Mouse (Mus musculus) heart, embryonic 12.5 days (tissue): ENCODE results near the gene Crabp2. TPM values are rescaled to one million over a fixed set of nuclear protein-coding genes. Genes with fewer than 3 reads are reported as not detected.
"Not testable (repeated sequence)": the region's sequence is repeated elsewhere in the genome, so short reads cannot be mapped to it uniquely, and the experiment has no call there.

Source experiments
- ATAC-seq: fragments of 200-750 bp; cut with Nextera tagmentation; 2 replicates; pipeline ENCODE4 v1.8.0; 2017; ENCODE audit warnings: moderate TSS enrichment, moderate library complexity; ENCODE audit not compliant: insufficient number of reproducible peaks, low FRiP score
- H3K27ac ChIP-seq: fragments of 300-500 bp; sonication (generic); 2 replicates; pipeline ENCODE4 v1.5.1; 2016; ENCODE audit warnings: mild to moderate bottlenecking, moderate library complexity; ENCODE audit not compliant: poor library complexity, severe bottlenecking
- H3K27me3 ChIP-seq: fragments of 300-500 bp; sonication (generic); replicated peaks from 2 replicates; pipeline ENCODE4 v1.6.1; 2016; ENCODE audit warnings: mild to moderate bottlenecking, moderate library complexity
- H3K36me3 ChIP-seq: fragments of 300-500 bp; sonication (generic); 2 replicates; pipeline ENCODE4 v1.6.1; 2016; ENCODE audit warnings: mild to moderate bottlenecking, moderate library complexity
- H3K4me1 ChIP-seq: fragments of 300-500 bp; sonication (generic); replicated peaks from 2 replicates; pipeline ENCODE4 v1.6.1; 2016; ENCODE audit warnings: mild to moderate bottlenecking
- H3K4me2 ChIP-seq: fragments of 300-500 bp; sonication (generic); 2 replicates; pipeline ENCODE4 v1.6.1; 2016; ENCODE audit warnings: mild to moderate bottlenecking, moderate library complexity
- H3K4me3 ChIP-seq: fragments of 300-500 bp; sonication (generic); 2 replicates; pipeline ENCODE4 v1.5.1; 2016; ENCODE audit warnings: mild to moderate bottlenecking
- H3K9ac ChIP-seq: fragments of 300-500 bp; sonication (generic); 2 replicates; pipeline ENCODE4 v1.6.1; 2016; ENCODE audit warnings: mild to moderate bottlenecking, moderate library complexity
- H3K9me3 ChIP-seq: fragments of 300-500 bp; sonication (generic); replicated peaks from 2 replicates; pipeline ENCODE4 v1.6.1; 2016; ENCODE audit warnings: mild to moderate bottlenecking, moderate library complexity
- WGBS: fragments of 180-500 bp; shearing (Covaris S2); methylation state at CpG from one replicate; pipeline ENCODE4 v1.1.7; 2016; 5-methylcytosine and 5-hydroxymethylcytosine counted together
- polyA plus RNA-seq: library from polyadenylated mRNA; unstranded; fragments of >200 nt; fragmentation: Nextera tagmentation; extraction: Ambion mirVana; gene quantifications from 2 replicates; pipeline ENCODE4 v1.2.1, GENCODE M21; 2016

Crabp2 gene
- polyA plus RNA-seq: 7.3 and 8.0 TPM in 2 replicates

DNA sequence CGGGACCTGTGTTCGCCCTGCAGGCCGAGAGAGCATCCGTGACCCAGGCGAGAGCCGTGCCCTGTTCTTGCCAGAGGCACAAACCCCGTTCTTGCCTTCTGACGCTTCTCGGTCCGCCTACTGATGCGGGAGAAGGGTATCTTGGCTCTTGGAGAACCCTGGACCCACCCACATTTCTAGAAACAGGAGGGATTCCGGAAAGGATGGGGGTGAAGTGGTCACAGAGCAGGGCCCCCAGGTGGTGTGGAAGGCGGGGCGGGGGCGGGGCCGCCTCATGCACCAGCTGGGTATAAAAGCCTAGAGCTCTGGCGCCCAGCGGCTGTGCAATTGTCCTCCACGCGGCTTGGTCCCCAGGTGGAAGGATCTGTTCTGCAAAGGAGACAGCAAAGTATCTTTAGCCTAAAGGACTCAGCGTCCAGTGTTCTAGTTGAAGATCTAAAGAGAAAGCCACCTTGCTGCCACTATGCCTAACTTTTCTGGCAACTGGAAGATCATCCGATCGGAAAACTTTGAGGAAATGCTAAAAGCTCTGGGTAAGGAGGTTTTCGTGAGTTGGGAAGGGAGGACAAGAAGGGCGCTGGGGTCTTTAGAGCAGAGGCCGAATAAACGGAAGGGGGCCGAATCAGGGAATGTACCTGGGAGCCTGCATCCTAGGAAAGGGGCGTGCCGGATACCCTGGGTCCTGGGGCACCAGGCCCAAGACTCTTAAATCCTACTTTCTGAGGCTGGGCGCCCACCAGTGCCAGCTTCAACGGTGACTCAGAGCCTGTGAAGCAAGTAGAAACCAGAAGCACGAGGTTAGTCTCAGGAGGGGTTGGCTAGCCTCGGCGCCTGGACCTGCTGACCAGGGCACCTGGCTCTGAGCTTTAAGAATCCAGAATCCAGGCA, at the start of gene Crabp2:
Gene Crabp2 (plus strand): TSS at position 289 of the 888 bp plus-strand sequence.
- WGBS: 2% methylated on average over 35 of the region's 35 CpGs
- ATAC-seq: no peak
- peak within 1 kb of the TSS; percentile 79 for H3K4me2 ChIP-seq
- no peaks in the 10 kb centered on the region for H3K36me3 ChIP-seq
- H3K9ac ChIP-seq: peak within 1 kb of the TSS; percentile 74
- no peak within 1 kb of the TSS for H3K27ac ChIP-seq
- peak within 1 kb of the TSS; percentile 44 for H3K4me3 ChIP-seq
- H3K27me3 ChIP-seq: peaks cover 70% of the 10 kb centered on the region
- no peaks in the 10 kb centered on the region for H3K9me3 ChIP-seq
- H3K4me1 ChIP-seq: peaks cover 76% of the 10 kb centered on the region

DNA sequence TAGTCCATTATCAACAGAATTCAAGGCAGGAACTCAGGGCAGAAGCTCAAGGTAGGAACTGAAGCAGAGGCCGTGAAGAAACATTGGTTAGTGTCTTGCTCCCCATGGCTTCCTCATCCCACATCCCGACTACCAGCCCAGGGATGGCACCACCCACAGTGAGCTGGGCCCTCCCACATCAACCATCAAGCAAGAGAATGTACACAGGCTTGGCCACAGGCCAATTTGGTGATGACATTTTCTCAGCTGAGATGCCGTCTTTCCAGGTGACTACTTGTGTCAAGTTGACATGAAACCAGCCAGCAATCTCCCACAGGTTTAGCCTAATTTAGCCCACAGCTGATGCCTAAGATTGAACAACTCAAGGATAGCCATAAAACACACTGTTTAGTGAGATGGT, 49.2 kb upstream of the Crabp2 start:
- Histone ChIP-seq H3K27me3 (no peaks in the 10 kb centered on the region), H3K4me2 (no peak overlapping the region), H3K36me3 (no peaks in the 10 kb centered on the region), H3K27ac (no peak overlapping the region), H3K9ac (no peak overlapping the region), H3K4me1 (peaks cover 9% of the 10 kb centered on the region), H3K9me3 (no peaks in the 10 kb centered on the region), H3K4me3 (no peak overlapping the region)
- WGBS: 64% methylated on average over 3 of the region's 3 CpGs
- ATAC-seq: no peak

DNA sequence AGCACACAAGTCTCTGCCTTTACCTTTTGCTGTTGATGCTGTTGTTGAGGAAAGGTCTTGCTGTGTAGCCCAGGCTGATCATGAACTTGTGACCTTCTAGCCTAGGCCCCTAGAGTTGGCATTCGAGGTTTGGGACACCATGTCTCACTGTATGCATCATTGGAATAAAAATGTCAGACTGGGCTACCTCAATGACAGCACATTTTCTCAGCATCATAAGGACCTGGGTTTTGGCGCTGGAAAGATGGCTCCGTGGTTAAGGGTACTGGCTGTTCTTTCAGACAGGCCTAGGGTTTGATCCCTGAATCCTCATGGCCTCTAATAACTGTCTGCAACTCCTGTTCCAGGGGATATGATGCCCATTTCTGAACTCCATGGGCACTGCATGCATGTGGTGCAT, 48.7 kb upstream of the Crabp2 start:
- H3K9ac ChIP-seq: no peak overlapping the region
- H3K9me3 ChIP-seq: no peaks in the 10 kb centered on the region
- no peak overlapping the region for H3K4me2 ChIP-seq
- H3K4me1 ChIP-seq: peaks cover 9% of the 10 kb centered on the region
- ATAC-seq: no peak
- H3K36me3 ChIP-seq: no peaks in the 10 kb centered on the region
- no peak overlapping the region for H3K4me3 ChIP-seq
- no peak overlapping the region for H3K27ac ChIP-seq
- H3K27me3 ChIP-seq: no peaks in the 10 kb centered on the region
- WGBS: 89% methylated on average over 3 of the region's 3 CpGs

DNA sequence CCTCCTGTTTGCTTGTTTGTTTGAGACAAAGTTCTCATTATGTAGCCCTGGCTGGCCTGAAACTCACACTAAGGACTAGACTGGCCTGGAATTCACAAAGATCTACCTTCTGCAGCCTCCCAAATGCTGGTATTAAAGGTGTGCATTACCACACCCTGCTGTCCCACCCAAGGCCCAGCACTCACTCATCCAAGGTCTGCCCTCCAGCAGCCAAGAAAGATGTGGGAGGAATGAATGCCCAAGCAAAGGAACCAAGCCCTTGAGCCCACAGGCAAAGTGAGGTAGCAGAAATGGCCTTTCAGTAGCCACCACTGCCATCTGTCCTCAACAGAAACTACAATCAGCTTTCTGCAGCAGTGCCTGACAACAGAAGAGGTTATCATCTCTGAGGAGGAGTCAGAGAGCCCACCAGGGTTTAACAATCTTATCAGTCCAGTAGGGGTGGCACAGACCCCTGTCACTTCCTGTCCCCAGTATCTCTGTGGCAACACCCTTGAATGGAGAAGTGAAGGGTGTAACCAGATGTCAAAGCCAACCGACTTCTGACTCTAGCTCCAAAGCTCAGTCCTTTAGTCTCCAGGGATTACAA, 47.3 kb upstream of the Crabp2 start:
- Histone ChIP-seq H3K9ac (no peak overlapping the region), H3K36me3 (no peaks in the 10 kb centered on the region), H3K4me3 (no peak overlapping the region), H3K27me3 (no peaks in the 10 kb centered on the region), H3K27ac (peak overlapping the region; percentile 73), H3K4me1 (peaks cover 9% of the 10 kb centered on the region), H3K4me2 (peak overlapping the region; percentile 20), H3K9me3 (no peaks in the 10 kb centered on the region)
- ATAC-seq: peak; percentile 62
- 0% methylated on average over 1 of the region's 1 CpGs for WGBS

DNA sequence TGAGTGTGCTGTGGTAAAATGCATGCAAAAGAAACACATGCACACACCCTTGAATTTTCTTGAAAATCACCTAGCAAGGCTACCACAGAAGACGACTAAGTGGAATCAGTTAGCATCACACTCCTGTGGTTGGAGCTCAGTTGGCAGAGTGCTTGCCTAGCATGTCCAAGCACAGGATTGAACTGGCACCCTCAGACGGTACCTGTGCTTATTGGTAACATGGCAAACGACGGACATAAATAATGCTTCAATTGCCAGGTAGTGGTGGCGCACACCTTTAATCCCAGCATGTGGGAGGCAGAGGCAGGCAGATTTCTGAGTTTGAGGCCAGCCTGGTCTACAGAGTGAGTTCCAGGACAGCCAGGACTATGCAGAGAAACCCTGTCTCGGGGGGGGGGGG, 46.5 kb upstream of the Crabp2 start:
- not testable (repeated sequence) for H3K9me3 ChIP-seq, H3K36me3 ChIP-seq, H3K9ac ChIP-seq, H3K27ac ChIP-seq, H3K4me1 ChIP-seq, H3K4me3 ChIP-seq, H3K27me3 ChIP-seq, H3K4me2 ChIP-seq, ATAC-seq
- WGBS: 76% methylated on average over 6 of the region's 6 CpGs

DNA sequence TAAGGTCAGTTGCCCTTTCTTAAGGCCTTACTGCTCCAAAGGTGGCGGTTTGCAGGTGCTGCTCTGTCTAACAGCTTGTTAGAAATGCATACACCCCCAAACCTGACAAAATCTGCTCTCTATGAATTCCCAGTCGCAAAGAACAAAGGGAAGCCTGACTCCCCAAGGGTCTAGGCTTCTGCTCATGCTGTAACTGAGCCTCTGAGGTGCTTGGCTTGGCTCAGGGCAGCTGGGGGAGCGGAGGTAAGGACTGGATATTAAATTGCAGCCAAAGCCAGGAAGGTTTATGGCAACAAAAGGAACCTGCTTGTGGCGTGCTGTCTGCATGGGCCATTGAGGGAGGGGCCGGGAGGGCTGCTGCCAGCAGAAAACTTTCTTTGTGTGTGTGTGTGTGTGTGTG, 44.6 kb upstream of the Crabp2 start:
- Histone ChIP-seq H3K4me2 (no peak overlapping the region), H3K27me3 (no peaks in the 10 kb centered on the region), H3K4me1 (peaks cover 23% of the 10 kb centered on the region), H3K9ac (no peak overlapping the region), H3K4me3 (no peak overlapping the region), H3K9me3 (no peaks in the 10 kb centered on the region), H3K27ac (no peak overlapping the region), H3K36me3 (no peaks in the 10 kb centered on the region)
- no peak for ATAC-seq
- WGBS: 64% methylated on average over 5 of the region's 5 CpGs

DNA sequence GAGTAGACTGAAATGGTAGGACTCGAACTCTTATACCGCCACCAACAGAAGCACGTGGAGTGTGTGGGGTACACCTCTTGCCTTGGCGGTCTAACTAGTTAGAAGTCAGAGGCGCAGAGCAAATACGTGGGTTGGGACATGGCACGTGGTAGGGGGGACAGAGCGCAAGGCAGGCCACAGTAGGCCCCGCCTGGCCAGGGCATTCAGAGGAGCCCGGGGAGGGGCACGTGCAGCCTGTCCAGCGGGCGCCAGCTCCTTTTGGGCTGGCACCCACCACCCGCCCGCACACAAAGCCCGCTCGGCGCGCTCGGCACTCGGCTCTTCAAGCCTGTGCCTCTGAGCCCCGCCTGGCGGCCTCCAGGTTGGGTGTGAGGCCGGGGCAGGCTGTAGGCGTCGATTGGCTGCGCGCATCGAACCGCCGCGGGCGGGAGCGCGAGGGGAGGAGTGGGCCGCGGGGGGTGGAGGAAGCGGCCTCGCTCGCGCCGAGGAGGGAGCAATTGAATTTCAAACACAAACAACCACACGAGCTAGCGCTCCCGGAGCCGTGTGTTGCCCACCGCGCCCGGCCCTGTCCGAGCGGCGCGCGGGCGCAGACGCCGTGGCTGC, 42.5 kb upstream of the Crabp2 start, which contains the start of gene Hdgf:
Gene Hdgf (plus strand): TSS at position 442 of the 606 bp plus-strand sequence.
- peak; percentile 91 for ATAC-seq
- 2% methylated on average over 57 of the region's 57 CpGs for WGBS

DNA sequence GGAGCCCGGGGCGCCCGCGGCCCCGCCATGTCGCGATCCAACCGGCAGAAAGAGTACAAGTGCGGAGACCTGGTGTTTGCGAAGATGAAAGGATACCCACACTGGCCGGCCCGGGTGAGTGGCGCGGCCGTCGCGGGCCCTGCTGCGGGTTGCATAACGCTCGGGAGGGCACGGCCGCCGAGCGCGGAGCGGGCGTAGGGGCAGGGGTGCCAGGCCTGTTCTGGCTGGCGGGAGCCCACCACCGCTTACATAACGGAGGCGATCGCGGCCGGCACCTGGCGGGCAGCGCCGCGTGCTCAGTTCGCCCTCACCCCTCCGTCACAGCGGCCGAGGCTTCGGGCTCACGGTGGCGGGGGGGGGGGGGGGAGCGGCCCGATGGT, 41.9 kb upstream of the Crabp2 start:
- WGBS: 1% methylated on average over 41 of the region's 47 CpGs
- Histone ChIP-seq H3K9ac (peak overlapping the region; percentile 95), H3K36me3 (no peaks in the 10 kb centered on the region), H3K27me3 (no peaks in the 10 kb centered on the region), H3K4me3 (peak overlapping the region; percentile 74), H3K4me2 (peak overlapping the region; percentile 94), H3K27ac (peak overlapping the region; percentile 95), H3K4me1 (peaks cover 41% of the 10 kb centered on the region), H3K9me3 (no peaks in the 10 kb centered on the region)
- peak; percentile 23 for ATAC-seq

More for the DNA sequence above, 42.5 kb upstream of the Crabp2 start, which contains the start of gene Hdgf:
- H3K4me2 ChIP-seq: peak within 1 kb of the TSS; percentile 94
- peaks cover 43% of the 10 kb centered on the region for H3K4me1 ChIP-seq
- no peaks in the 10 kb centered on the region for H3K9me3 ChIP-seq
- no peaks in the 10 kb centered on the region for H3K36me3 ChIP-seq
- H3K27ac ChIP-seq: peak within 1 kb of the TSS; percentile 95
- H3K4me3 ChIP-seq: peak within 1 kb of the TSS; percentile 74
- H3K9ac ChIP-seq: peak within 1 kb of the TSS; percentile 95
- H3K27me3 ChIP-seq: no peaks in the 10 kb centered on the region

DNA sequence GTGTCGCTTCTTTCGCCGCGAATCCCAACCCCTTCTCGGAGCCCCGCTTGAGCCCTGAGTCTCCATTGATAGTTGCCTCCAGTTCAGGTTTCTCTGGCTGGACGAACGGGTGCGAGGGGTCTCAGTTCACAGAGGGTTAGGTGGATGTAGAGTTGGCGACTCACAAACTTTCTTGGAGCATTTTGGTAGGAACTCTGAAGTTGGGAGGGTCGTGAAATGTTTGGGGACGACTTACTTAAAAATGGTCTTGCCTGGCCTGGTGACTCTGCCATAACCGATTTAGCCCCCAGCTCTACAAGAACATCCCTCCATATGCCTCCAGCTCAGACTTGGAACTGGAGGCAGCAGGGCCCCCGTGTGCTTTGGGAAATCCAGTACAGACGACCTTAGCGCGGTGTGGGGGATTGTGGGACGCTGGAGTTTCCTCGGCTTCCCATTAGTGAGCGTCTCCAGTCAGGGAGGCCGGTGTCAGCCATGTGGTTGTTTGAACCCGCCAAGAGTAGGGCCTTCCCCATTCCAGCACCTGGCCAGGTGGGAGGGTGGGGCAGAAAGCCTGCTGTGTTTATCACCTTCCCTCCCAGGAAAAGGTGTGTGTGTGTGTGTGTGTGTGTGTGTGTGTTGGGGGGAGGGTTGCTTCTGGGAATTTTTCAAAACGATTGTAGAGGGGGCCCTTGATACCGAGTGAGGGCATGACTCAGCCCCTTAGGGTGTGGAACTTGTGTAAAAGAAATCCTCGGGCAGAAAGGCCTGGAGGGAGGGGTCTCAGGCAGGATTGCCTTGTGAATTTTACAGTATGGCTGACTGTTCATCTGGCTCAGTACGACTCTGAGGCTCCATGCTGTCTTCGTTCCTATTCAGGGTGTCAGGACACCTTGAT, 41.2 kb upstream of the Crabp2 start:
- Histone ChIP-seq H3K27me3 (no peaks in the 10 kb centered on the region), H3K9me3 (no peaks in the 10 kb centered on the region), H3K4me3 (peak overlapping the region; percentile 74), H3K4me1 (peaks cover 43% of the 10 kb centered on the region), H3K27ac (peak overlapping the region; percentile 95), H3K4me2 (peak overlapping the region; percentile 94), H3K36me3 (no peaks in the 10 kb centered on the region), H3K9ac (peak overlapping the region; percentile 95)
- ATAC-seq: peak; percentile 10; the same call in 1 of the 2 replicates
- WGBS: under 1% methylated on average over 27 of the region's 27 CpGs

DNA sequence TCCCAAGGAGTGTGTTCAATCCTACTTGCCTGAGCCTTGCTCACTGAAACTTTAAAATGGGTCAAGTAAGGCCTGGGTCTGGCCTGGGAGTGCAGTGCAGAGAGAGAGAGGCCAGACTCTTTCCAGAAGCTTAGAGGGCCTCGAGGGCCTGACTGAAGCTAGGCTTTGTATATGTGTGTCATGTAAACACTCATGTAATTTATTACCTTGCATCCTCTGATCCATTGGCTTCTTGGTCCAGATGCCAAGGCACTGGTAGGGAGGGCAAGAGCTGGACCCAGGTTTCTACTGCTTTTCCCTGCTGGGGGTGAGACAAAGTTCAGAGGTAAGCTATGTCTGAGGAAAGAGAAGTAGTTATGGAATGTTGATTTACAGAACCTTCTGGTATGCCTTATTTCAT, 40.6 kb upstream of the Crabp2 start:
- Histone ChIP-seq H3K9ac (peak overlapping the region; percentile 95), H3K4me2 (peak overlapping the region; percentile 94), H3K36me3 (peaks cover 1% of the 10 kb centered on the region; the same call in 1 of the 2 replicates), H3K27ac (peak overlapping the region; percentile 95), H3K27me3 (no peaks in the 10 kb centered on the region), H3K4me3 (peak overlapping the region; percentile 74), H3K4me1 (peaks cover 46% of the 10 kb centered on the region), H3K9me3 (no peaks in the 10 kb centered on the region)
- WGBS: 3% methylated on average over 1 of the region's 1 CpGs
- ATAC-seq: no peak
